Comparison of ENCODE assay signal across 15 mouse cellular contexts in the genomic region with DNA sequence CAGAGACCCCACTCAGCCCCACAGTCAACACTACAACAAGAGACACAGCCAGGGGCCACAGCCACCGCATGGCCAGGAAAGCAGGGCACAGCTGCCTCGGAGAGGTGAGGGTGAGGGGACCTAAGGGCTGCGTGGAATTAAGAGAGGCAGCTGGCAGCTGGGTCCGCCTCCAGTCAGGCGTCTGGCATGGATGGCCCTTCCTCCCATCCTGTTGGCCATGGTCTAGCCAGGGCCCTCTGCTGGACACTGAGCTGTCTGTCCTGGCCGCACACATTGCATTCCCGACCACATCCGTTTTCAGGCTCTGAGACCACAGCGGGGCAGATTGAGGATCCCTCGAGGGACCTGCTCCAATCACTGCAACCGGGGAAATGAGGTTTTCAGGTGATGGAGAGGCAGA. TPM values are rescaled to one million over a fixed set of nuclear protein-coding genes. Genes with fewer than 3 reads are reported as not detected.
DNase-seq lines count a peak whose midpoint lies in the region; ATAC-seq and TF ChIP-seq lines count a peak whose summit lies in the region.
"Had no signal": no experiment of that assay in that cellular context is flagged by ENCODE, and none has a peak within 500 bp of the region (broad histone marks: within the 10 kb centered on the region; RNA-seq: fewer than 3 reads in every experiment).

A gene (minus strand): TSS at position 247 of the 400 bp plus-strand sequence.

- no peaks in the 10 kb centered on the region for H3K79me2 ChIP-seq in CH12.LX (replicated peaks; ENCODE audit: control insufficient read depth, extremely low read depth, insufficient read depth, poor library complexity, severe bottlenecking)

- dilution Hi-C loops in CH12.LX (cut with MboI; ENCODE audit: extremely low pct_ligation_motif_present, extremely low pct_unique_long_range_greater_than_20kb, low sequenced_read_pairs): no loop called here

- TF ChIP-seq RAD21 in CH12.LX (IDR thresholded peaks at IDR 0.05; ENCODE audit: low read depth, low read length): no peak

- 0 out of 2 replicates have a peak, but pooled peaks have one; percentile 42 for ATAC-seq in cerebellum, adult (ENCODE audit: insufficient number of reproducible peaks, low FRiP score, low TSS enrichment)
- ATAC-seq in kidney, postnatal 0 days (replicated peaks; ENCODE audit: low FRiP score, low read depth): no peak

- no peak for TF ChIP-seq EP300 in CH12.LX (IDR thresholded peaks at IDR 0.05; ENCODE audit: low read length)

- DNase-seq in cerebellum, adult 8-10 months: no peak
- DNase-seq in kidney, postnatal 0 days (ENCODE audit: low spot score): no peak
- no peak for DNase-seq in kidney, adult 9 months
- DNase-seq in CH12.LX (ENCODE audit: extremely low read depth): no peak
- DNase-seq in layer of hippocampus, postnatal 25 days (ENCODE audit: extremely low spot score in 1 of 2, low spot score in 1 of 2): no peak
- DNase-seq in urinary bladder, postnatal 14 days (ENCODE audit: low spot score): no peak
- DNase-seq in urinary bladder, postnatal 10 days (ENCODE audit: low spot score): no peak
- DNase-seq: gastrocnemius, postnatal 36 days had no signal

- no peak for TF ChIP-seq POLR2A in CH12.LX (IDR thresholded peaks at IDR 0.05; ENCODE audit: low read depth, low read length)

- no peak within 1 kb of the TSS for H3K4me2 ChIP-seq in kidney, postnatal 0 days (ENCODE audit: low read length)
- 0 out of 2 replicates have a peak within 1 kb of the TSS, but pooled peaks have one; percentile 1 for H3K4me2 ChIP-seq in CH12.LX (ENCODE audit: insufficient read depth, low read depth, poor library complexity, severe bottlenecking)
- H3K4me2 ChIP-seq: stomach, embryonic 15.5 days had no signal

- no peaks in the 10 kb centered on the region for H3K36me3 ChIP-seq in kidney, postnatal 0 days (ENCODE audit: insufficient read depth, low read length)
- no peaks in the 10 kb centered on the region for H3K36me3 ChIP-seq in CH12.LX (replicated peaks in 1 of 2; ENCODE audit: control insufficient read depth in 1 of 2, insufficient read depth in 1 of 2, low read length in 1 of 2)
- H3K36me3 ChIP-seq: limb, embryonic 10.5 days; stomach, embryonic 15.5 days had no signal

- no peaks in the 10 kb centered on the region for H3K4me1 ChIP-seq in kidney, postnatal 0 days (replicated peaks; ENCODE audit: insufficient read depth, low read length)
- peaks cover 4 to 5% of the 10 kb centered on the region in 2 experiments for H3K4me1 ChIP-seq in CH12.LX (ENCODE audit: control insufficient read depth in 1 of 2, insufficient read depth in 2 of 2)
- H3K4me1 ChIP-seq: megakaryocyte, embryonic 14.5 days; stomach, embryonic 15.5 days had no signal

- 64% methylated on average over 11 of the region's 11 CpGs for WGBS in kidney, postnatal 0 days

- no peak within 1 kb of the TSS for H3K27ac ChIP-seq in kidney, postnatal 0 days
- H3K27ac ChIP-seq in CH12.LX (ENCODE audit: insufficient read depth, low read depth): no peak within 1 kb of the TSS
- H3K27ac ChIP-seq: limb, embryonic 10.5 days; stomach, embryonic 15.5 days had no signal

- TF ChIP-seq CTCF in kidney, postnatal 0 days (IDR thresholded peaks at IDR 0.05; ENCODE audit: low read depth): peak; percentile 17; the same call in 1 of the 2 replicates
- TF ChIP-seq CTCF in CH12.LX (conservative IDR thresholded peaks at IDR 0.05 in 1 of 2, IDR thresholded peaks at IDR 0.05 in 1 of 2; ENCODE audit: low read depth in 2 of 2, low read length in 2 of 2): peak in 1 of 2 experiments; percentile 20; a peak in 2 of 4 replicates

- no peak within 1 kb of the TSS for H3K4me3 ChIP-seq in kidney, postnatal 0 days (replicated peaks; ENCODE audit: low read depth, low read length)
- no peak within 1 kb of the TSS for H3K4me3 ChIP-seq in CH12.LX (replicated peaks in 1 of 3; ENCODE audit: low read depth in 2 of 3, low read length in 2 of 3, poor library complexity in 1 of 3)
- H3K4me3 ChIP-seq: erythroblast, embryonic 14.5 days; limb, embryonic 10.5 days; megakaryocyte, embryonic 14.5 days; stomach, embryonic 15.5 days had no signal

- no peaks in the 10 kb centered on the region for H3K27me3 ChIP-seq in kidney, postnatal 0 days (ENCODE audit: insufficient read depth, low read length)
- no peaks in the 10 kb centered on the region for H3K27me3 ChIP-seq in CH12.LX (replicated peaks)
- H3K27me3 ChIP-seq: stomach, embryonic 15.5 days had no signal

- no peak within 1 kb of the TSS for H3K9ac ChIP-seq in kidney, postnatal 0 days (ENCODE audit: low read depth, low read length)
- H3K9ac ChIP-seq in CH12.LX (ENCODE audit: insufficient read depth, low read depth): no peak within 1 kb of the TSS
- H3K9ac ChIP-seq: stomach, embryonic 15.5 days had no signal

- no peaks in the 10 kb centered on the region for H3K9me3 ChIP-seq in kidney, postnatal 0 days (replicated peaks; ENCODE audit: low read length)
- H3K9me3 ChIP-seq in CH12.LX (replicated peaks; ENCODE audit: low read length): no peaks in the 10 kb centered on the region
- H3K9me3 ChIP-seq: limb, embryonic 10.5 days; megakaryocyte, embryonic 14.5 days; stomach, embryonic 15.5 days had no signal

- in situ Hi-C loops in CH12.LX (cut with MboI; ENCODE audit: low pct_ligation_motif_present, low pct_unique_long_range_greater_than_20kb, low sequenced_read_pairs): loop anchor here (25.0 kb wide), 1 partner anchor 495 kb away; no protein-coding TSS in a partner anchor

TF ChIP-seq in CH12.LX, 34 proteins besides CTCF, POLR2A, EP300 and RAD21:
- TF ChIP-seq ELF1 (IDR thresholded peaks at IDR 0.05; ENCODE audit: low read depth, low read length) (no peak), ZMIZ1 (IDR thresholded peaks at IDR 0.05; ENCODE audit: low read depth, low read length) (no peak), TBP (conservative IDR thresholded peaks at IDR 0.05; ENCODE audit: low read depth, low read length) (no peak), MEF2A (IDR thresholded peaks at IDR 0.05; ENCODE audit: borderline replicate concordance, low read depth, low read length) (no peak), ZNF384 (IDR thresholded peaks at IDR 0.05; ENCODE audit: low read depth, low read length) (no peak)

RNA-seq across cellular contexts. Expression of the gene that starts here (rescaled TPM):
- polyA plus RNA-seq in kidney, postnatal 0 days (2015; fragmentation: Nextera tagmentation; extraction: Ambion mirVana): not detected in 2 replicates
- total RNA-seq in CH12.LX (2012; rRNA removed): not detected in 2 replicates
- total RNA-seq in CH12.LX (2014; rRNA removed): not detected in 2 replicates
- polyA plus RNA-seq in CH12.LX (2012; ENCODE audit: insufficient read length, low read depth): not detected in 2 replicates
- total RNA-seq in layer of hippocampus, postnatal 25 days (2021): 100 to 1,000 TPM; 226 to 229 TPM
- total RNA-seq: hematopoietic stem cell, adult 5-6 weeks; neutrophil, adult 5-6 weeks had no signal
- polyA plus RNA-seq: erythroblast, embryonic 14.5 days; limb, embryonic 10.5 days had no signal

Comparison
In these comparisons a context has a peak if more than half of its experiments do, and no peak if none do; other contexts are left out.
1. RNA of the gene that starts here (total RNA-seq): 226 to 229 TPM in layer of hippocampus, postnatal 25 days; not detected in CH12.LX; every median in the first group is over 100 times any median in the second.